Mouse (Mus musculus): Measurements from ENCODE around the gene Glt8d2. TPM values are rescaled to one million over a fixed set of nuclear protein-coding genes. Genes with fewer than 3 reads are reported as not detected.
A peak's percentile ranks its signal among the peaks of the same experiment; 100 is the strongest.

The Glt8d2 gene
- total RNA-seq (2014; rRNA removed) (0.85 and 2.2 TPM in 2 replicates), polyA plus RNA-seq (2015; fragmentation: Nextera tagmentation; extraction: Ambion mirVana) (1.1 and 1.6 TPM in 2 replicates)

DNA sequence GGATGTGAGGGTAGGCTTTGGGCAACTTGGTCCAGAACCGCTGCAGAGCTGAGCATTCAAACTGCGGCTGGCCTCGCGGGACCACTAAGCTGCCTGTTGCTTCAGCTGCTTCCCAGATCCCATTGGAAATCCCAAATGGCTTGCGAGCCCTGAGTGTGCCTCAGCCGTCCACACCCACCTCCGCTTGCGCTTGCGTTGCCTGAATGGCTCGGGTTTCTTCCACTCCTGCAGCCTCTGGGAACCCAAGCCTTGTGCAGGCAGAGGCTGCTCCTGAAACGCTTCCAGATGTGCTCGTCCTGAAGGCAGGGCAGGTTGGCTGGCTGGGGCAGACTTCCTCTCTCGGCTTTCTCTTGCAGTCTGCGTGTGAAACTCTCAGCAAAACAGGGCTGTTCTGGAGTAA, at the start of gene Glt8d2:
TSS of gene Glt8d2 (minus strand) at position 157 of the 400 bp plus-strand sequence.
- no peaks in the 10 kb centered on the region for H3K4me1 ChIP-seq (ENCODE audit: insufficient read depth, low read length)
- no peaks in the 10 kb centered on the region for H3K36me3 ChIP-seq (ENCODE audit: insufficient read depth, low read length)
- DNase-seq (ENCODE audit: low spot score) (no peak), ATAC-seq (ENCODE audit: low FRiP score) (no peak)
- no peaks in the 10 kb centered on the region for H3K27me3 ChIP-seq (ENCODE audit: insufficient read depth, low read length)
- 5% methylated on average over 14 of the region's 14 CpGs for WGBS
- no peaks in the 10 kb centered on the region for H3K9me3 ChIP-seq (ENCODE audit: low read length)
- H3K4me3 ChIP-seq (ENCODE audit: low read depth, low read length): peak within 1 kb of the TSS; percentile 18; the same call in 1 of the 2 replicates
- 0 out of 2 replicates have a peak within 1 kb of the TSS, but pooled peaks have one; percentile 39 for H3K9ac ChIP-seq (replicated peaks; ENCODE audit: low read length, poor library complexity, severe bottlenecking)
- no peak for TF ChIP-seq CTCF (IDR thresholded peaks at IDR 0.05)
- H3K27ac ChIP-seq (ENCODE audit: low read depth, low read length): no peak within 1 kb of the TSS
- peak within 1 kb of the TSS; percentile 46 for H3K4me2 ChIP-seq (ENCODE audit: low read depth, low read length, poor library complexity, severe bottlenecking)

DNA sequence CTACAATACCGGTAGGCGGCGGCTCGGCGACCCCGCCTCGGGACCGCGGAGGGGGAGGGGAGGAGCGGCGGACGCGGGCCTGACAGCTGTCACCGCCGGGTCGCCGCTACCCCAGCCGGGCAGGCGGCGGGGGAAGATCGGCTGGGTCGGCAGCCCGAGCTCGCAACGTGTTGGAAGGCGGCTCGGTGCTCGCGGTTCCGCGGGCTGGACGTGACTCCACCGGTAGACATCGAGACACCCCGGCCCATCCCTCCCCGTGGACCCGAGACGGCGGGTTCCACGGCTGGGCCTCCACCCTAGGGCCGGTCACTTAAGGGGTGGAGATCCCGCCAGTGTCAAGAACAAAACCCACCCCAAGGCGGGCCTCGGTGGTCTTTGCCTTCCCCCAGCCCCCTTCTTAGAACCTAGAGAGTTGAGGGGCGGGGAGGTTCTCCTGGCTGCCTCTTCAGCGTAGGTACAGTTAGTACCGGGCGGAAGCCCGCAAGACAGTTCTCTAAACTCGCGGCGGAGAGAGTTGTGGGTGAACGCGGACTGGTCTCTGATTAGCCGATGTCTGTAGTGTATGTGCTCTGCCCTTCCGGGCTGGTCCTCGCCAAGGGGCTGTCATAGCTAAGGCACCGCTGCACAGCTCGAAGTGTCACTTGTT, 9.0 kb upstream of the Glt8d2 start:
- TF ChIP-seq CTCF (IDR thresholded peaks at IDR 0.05): no peak
- peak; percentile 27 for DNase-seq (ENCODE audit: low spot score)
- WGBS: under 1% methylated on average over 51 of the region's 59 CpGs

DNA sequence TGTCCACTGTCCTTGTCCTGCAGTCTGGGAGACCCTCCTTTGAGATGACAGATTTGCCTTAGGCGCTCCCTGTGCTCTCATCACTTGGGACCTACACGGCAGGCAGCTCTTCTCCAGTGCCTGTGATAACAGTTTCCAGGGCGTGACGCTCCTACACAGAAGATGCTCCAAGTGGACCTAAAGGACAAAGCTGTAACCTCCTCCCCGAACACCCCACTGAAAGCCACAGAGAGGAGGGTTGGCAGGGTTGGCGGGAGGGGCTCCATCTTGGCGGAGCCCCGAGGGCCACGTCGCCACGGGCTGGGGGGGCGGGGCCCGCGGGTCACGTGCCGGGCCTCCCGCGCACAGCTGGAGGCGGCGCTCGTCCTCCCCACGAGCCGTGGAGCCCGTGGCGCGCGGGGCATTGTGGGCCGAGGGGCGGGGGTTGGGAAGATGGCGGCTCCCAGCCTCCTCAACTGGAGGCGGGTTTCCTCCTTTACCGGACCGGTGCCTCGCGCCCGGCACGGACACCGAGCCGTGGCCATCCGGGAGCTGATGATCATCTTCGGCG, 8.3 kb upstream of the Glt8d2 start:
- peak overlapping the region; percentile 98 for H3K4me3 ChIP-seq (ENCODE audit: low read depth, low read length)
- DNase-seq (ENCODE audit: low spot score) (peak; percentile 90), ATAC-seq (ENCODE audit: low FRiP score) (peak; percentile 95)
- peak overlapping the region; percentile 93 for H3K27ac ChIP-seq (ENCODE audit: low read depth, low read length)
- peak overlapping the region; percentile 89 for H3K4me2 ChIP-seq (ENCODE audit: low read depth, low read length, poor library complexity, severe bottlenecking)
- TF ChIP-seq CTCF (IDR thresholded peaks at IDR 0.05): no peak
- H3K9me3 ChIP-seq (ENCODE audit: low read length): no peaks in the 10 kb centered on the region
- H3K9ac ChIP-seq (replicated peaks; ENCODE audit: low read length, poor library complexity, severe bottlenecking): peak overlapping the region; percentile 85
- no peaks in the 10 kb centered on the region for H3K27me3 ChIP-seq (ENCODE audit: insufficient read depth, low read length)
- under 1% methylated on average over 40 of the region's 42 CpGs for WGBS
- peaks cover 3% of the 10 kb centered on the region; the same call in 1 of the 2 replicates for H3K36me3 ChIP-seq (ENCODE audit: insufficient read depth, low read length)
- peaks cover 4% of the 10 kb centered on the region; the same call in 1 of the 2 replicates for H3K4me1 ChIP-seq (ENCODE audit: insufficient read depth, low read length)

More for the DNA sequence above, 9.0 kb upstream of the Glt8d2 start:
- Histone ChIP-seq H3K4me3 (ENCODE audit: low read depth, low read length) (peak overlapping the region; percentile 98), H3K27ac (ENCODE audit: low read depth, low read length) (peak overlapping the region; percentile 93), H3K9ac (replicated peaks; ENCODE audit: low read length, poor library complexity, severe bottlenecking) (peak overlapping the region; percentile 85), H3K36me3 (ENCODE audit: insufficient read depth, low read length) (peaks cover 3% of the 10 kb centered on the region; the same call in 1 of the 2 replicates), H3K4me1 (ENCODE audit: insufficient read depth, low read length) (peaks cover 4% of the 10 kb centered on the region; the same call in 1 of the 2 replicates), H3K27me3 (ENCODE audit: insufficient read depth, low read length) (no peaks in the 10 kb centered on the region), H3K4me2 (ENCODE audit: low read depth, low read length, poor library complexity, severe bottlenecking) (peak overlapping the region; percentile 89), H3K9me3 (ENCODE audit: low read length) (no peaks in the 10 kb centered on the region)
- ATAC-seq (ENCODE audit: low FRiP score): peak; percentile 72

DNA sequence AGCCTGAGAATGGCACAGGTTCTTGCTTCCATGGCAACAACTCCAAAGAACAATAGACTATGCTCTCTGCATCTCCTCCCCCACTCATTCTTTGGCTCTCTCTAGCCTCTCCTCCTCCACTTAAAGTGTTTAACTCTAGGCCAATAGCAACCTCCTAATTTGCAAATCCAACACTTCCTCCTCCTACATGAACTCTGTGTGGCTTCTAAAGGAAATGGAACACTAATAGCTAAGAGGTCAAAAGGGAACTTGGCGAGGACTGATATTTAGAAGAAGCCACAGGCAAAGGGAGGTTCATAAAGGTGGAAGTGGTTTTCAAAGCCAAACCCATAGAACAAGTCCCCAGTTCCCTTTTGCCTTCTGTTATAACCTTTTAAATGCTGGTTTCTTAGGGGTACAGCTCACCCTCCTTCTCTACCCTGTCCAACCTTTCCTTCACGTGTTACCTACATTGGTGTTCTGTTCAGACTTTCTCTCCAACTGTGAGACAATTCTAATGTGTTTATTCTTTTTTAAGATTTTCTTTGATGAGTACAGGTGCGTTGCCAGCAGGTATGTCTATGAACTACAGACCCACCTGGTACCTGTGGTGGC, 7.0 kb upstream of the Glt8d2 start:
- H3K27me3 ChIP-seq (ENCODE audit: insufficient read depth, low read length): no peaks in the 10 kb centered on the region
- WGBS: 87% methylated on average over 3 of the region's 3 CpGs
- ATAC-seq (ENCODE audit: low FRiP score): no peak
- peaks cover 3% of the 10 kb centered on the region; the same call in 1 of the 2 replicates for H3K36me3 ChIP-seq (ENCODE audit: insufficient read depth, low read length)
- DNase-seq (ENCODE audit: low spot score): no peak
- no peak overlapping the region for H3K27ac ChIP-seq (ENCODE audit: low read depth, low read length)
- H3K9me3 ChIP-seq (ENCODE audit: low read length): no peaks in the 10 kb centered on the region
- TF ChIP-seq CTCF (IDR thresholded peaks at IDR 0.05): no peak
- H3K4me3 ChIP-seq (ENCODE audit: low read depth, low read length): no peak overlapping the region
- H3K4me1 ChIP-seq (ENCODE audit: insufficient read depth, low read length): peaks cover 4% of the 10 kb centered on the region; the same call in 1 of the 2 replicates
- no peak overlapping the region for H3K4me2 ChIP-seq (ENCODE audit: low read depth, low read length, poor library complexity, severe bottlenecking)
- no peak overlapping the region for H3K9ac ChIP-seq (replicated peaks; ENCODE audit: low read length, poor library complexity, severe bottlenecking)

DNA sequence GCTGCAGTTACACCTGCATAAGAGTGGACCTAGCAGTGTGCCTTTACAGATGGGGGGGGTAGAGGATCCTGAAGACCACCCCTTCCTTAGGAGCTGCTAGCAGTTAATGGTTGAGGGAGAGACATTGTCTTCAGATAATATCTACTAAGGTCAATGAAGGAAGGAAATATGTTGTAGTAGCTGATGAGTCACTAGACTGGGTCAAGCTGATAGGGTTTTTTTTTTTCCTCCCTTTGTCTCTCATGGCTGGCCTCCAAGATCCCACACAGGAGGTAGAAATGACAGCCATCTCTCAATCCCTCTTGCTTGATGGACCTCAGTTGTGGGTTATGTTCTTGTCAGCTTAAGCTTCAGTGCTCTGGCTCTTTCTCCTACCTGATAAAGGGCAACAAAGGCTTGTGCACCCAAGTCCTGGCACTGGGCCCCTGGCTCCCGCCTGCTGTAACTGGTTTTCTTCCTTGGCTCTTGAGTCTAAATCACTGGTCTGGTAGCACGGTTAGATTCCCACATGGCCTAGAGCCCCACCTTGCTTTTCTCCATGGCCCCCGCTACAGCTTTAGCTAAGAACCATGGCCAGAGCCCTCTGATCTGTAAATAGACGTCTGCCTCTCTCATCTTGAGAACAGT, 6.1 kb upstream of the Glt8d2 start:
- no peak overlapping the region for H3K4me2 ChIP-seq (ENCODE audit: low read depth, low read length, poor library complexity, severe bottlenecking)
- WGBS: 72% methylated on average over 4 of the region's 4 CpGs
- H3K4me1 ChIP-seq (ENCODE audit: insufficient read depth, low read length): peaks cover 4% of the 10 kb centered on the region; the same call in 1 of the 2 replicates
- H3K36me3 ChIP-seq (ENCODE audit: insufficient read depth, low read length): no peaks in the 10 kb centered on the region
- H3K27me3 ChIP-seq (ENCODE audit: insufficient read depth, low read length): no peaks in the 10 kb centered on the region
- no peak overlapping the region for H3K9ac ChIP-seq (replicated peaks; ENCODE audit: low read length, poor library complexity, severe bottlenecking)
- no peak for TF ChIP-seq CTCF (IDR thresholded peaks at IDR 0.05)
- DNase-seq (ENCODE audit: low spot score) (no peak), ATAC-seq (ENCODE audit: low FRiP score) (no peak)
- no peak overlapping the region for H3K4me3 ChIP-seq (ENCODE audit: low read depth, low read length)
- H3K9me3 ChIP-seq (ENCODE audit: low read length): no peaks in the 10 kb centered on the region
- H3K27ac ChIP-seq (ENCODE audit: low read depth, low read length): no peak overlapping the region

Measured in midbrain, postnatal 0 days (tissue).